Mouse (Mus musculus) cerebellum, postnatal 10 days (tissue): ENCODE measurements at regions not wholly inside any gene's neighbourhood (a gene's known extent, or its start where the extent isn't known, plus 50 kb on each side); places are given as distances from the start of the nearest gene placed in this dataset.
A peak's percentile ranks its signal among the peaks of the same experiment; 100 is the strongest.

ENCODE experiments used
- DNase-seq, 2 experiments: peaks; one replicate each; pipeline ENCODE4 v3.0.0; 2021; ENCODE audit warnings: mixed read lengths in 2 of 2

- no peak for DNase-seq
Observed at GRCm38 (mm10) chr9:46938628-46939027, 59.9 kb upstream of the Gm4791 start.

GRCm38 (mm10) chr9:46925641-46926040 is 72.9 kb upstream of the Gm4791 start:
- DNase-seq = no peak

- DNase-seq = no peak
Observed at GRCm38 (mm10) chr9:46920081-46920480, 78.5 kb upstream of the Gm4791 start.

- DNase-seq = peak in 1 of 2 experiments; percentile 18
Observed at GRCm38 (mm10) chr9:46913238-46913637, 85.3 kb upstream of the Gm4791 start.

GRCm38 (mm10) chr9:46909412-46910013 is 89.0 kb upstream of the Gm4791 start:
- DNase-seq = peak; percentile 30 to 44

DNA sequence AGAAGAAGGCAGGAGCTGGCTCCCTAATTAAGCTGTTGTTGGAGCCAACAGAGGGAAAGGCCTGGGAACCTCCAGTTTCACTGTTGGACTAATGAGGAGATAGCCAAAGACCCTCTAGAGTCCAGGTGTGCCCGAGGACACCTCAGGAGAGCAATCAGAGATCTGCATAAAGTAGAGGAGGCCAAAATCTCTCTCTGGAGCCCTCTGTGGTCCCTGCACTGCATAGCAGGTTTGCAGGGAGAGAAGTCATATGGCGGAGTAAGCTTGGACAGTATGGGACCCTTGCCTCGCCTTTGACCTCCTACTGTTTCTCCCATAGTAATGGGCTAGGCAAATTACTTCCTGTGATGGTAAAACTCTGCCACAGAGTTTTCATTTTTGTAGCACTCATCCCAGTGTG is 93.5 kb upstream of the Gm4791 start:
- DNase-seq = no peak

DNA sequence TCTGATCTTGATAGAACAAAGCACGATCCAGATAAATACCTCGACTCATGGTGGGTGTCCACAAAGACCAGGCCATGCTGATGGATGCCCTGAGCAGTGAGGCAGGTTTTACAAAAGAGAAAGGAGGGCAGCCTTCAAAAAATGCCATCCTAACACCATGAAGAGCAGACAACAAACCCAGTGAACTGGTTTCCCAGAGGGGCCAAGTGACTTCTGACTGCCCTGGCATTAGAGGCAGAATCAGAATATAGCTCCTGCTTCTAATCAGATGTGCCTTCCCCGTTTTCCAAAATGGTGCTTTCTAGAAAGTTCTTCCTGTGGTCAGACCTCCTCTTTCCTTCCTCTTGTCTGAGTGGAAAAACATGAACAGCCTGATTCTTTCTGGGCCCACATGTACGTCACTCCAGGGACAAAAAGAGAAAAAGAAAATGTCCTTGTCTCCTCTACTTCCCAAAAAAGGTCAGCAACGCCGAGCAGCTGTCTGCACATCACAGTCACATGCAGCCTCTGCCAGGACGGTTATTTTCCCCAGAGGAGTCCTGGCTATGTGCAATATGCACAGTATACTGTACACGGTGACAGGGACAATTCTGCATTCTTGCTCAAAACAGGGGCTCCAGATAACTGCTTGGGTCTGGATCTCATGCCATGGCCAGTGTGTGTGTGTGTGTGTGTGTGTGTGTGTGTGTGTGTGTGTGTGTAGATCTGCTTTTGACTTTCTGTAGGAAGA is 94.9 kb upstream of the Gm4791 start:
- DNase-seq = no peak

DNA sequence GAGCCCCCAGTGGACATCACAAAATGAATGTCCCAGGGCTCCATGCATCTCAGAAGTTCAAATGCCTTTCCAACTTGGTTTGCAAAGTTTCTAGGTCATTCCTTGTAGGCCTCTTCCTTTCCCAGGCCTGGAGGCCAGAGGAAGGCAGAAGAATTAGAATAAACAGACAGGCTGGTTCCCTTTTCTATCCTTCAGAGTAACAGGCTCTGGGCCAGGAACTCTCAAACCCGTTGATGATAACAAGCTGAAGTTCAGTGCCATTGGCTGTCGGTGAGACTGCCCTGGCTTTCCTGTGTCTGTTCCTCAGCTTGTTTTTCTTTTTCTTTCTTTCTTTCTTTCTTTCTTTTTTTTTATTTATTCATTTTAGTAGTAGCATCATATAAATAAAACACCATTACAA is 99.3 kb upstream of the Gm4791 start:
- DNase-seq = no peak

DNA sequence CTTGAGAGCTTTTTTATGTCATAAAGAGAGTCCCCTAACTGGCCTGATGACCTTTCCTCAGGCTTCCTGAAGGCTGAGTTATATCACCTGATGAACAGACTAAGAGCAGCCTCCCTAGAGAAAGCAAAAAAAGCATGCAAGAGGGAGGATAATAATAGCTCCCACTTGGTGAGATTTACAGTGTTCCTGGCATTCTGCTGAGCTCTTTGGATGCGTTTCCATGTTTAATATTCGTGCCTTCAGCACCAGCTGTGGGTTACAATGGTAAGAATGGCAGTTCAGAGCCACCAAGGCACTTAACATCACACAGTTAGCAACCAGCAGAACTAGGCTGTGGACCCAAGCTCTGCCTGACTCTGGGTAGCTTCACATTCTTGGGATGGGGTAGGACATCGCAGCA is 100.4 kb upstream of the Gm4791 start:
- no peak for DNase-seq

DNA sequence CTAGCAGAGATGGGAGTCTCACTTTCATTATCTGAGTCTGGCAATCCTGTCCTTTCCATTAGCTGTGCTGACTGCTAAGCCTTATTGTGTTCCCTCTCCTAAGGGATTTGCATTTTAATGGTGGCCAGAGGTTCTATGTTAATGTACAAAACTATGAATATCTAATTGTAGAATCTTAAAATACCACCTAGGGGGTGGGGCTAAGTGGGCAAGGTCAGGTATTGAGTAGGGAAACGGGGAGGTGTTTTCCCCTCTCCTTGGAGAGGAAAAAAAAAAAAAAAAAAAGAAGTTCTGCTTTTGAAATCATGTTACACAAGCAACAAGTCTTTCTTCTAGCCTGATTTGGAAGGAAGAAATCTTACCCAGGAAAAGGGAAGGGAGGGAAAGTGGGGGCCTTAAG is 106.7 kb upstream of the Gm4791 start:
- no peak for DNase-seq

DNA sequence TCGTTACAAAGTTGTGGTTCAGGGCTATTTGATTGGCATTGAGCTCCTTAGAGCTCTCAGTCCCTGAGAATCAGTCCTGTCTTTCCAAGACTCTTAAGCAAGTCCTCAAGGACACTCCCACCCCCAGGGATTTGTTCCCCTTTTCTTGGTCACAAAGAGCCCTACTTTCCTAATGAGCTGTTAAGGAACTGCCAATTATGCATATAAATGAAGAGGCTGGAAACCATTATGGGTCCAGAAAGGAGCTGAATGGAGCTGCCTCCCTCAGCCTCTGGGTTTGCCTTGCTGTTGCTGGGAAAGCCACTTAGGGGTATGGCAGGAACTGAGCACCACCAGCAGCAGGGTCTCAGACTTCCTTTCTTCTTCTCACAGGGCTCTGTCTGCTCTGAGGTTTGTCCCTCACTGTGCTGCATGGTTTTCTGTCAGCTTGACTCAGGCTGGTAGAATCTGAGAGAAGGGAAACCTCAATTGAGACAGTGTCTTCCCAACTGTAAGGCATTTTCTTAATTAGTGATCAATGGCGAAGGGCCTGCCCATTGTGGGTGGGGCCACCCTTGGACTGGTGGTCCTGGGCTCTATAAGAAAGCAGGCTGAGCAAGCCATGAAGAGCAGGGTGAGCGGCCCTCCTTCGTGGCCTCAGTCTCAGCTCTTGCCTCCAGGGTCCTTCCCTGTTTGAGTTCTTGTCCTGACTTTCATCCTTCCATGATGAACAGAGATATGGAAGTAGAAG is 108.4 kb upstream of the Gm4791 start:
- DNase-seq = no peak

DNA sequence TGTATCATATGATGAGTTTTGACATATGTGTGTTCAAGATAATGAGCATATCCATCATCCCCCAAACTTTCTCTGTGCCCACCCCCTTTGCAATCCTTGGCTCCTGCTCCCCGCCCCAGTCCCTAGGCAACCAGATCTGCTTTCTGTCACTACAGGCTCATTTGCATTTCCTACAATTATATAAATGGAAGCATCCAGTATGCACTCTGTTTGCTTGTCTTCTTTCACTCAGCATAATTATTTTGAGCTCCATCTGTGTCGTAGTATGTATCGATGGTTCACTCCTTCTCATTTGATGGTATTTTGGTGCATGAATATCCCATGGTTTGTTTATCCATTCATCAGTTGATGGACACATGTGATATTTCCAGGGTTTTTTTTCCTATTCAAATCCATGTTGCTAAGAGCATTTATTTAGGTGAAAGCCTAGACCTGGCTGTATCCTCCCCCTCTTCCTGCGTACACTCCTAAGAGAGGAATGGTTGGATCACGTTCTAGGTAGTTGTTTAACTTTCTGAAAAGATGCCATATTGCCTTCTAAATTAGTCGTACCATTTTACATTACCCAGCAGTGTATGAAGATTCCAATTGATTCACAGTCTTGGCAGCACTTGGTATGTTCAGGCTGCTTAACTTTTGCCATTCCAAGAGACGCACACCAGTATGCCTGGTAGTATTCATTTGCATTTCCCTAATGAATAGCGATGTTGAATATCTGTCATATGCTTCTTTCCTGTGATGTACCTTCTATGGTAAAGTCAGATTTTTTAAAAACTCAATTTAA is 127.1 kb upstream of the Gm4791 start:
- DNase-seq = no peak

DNA sequence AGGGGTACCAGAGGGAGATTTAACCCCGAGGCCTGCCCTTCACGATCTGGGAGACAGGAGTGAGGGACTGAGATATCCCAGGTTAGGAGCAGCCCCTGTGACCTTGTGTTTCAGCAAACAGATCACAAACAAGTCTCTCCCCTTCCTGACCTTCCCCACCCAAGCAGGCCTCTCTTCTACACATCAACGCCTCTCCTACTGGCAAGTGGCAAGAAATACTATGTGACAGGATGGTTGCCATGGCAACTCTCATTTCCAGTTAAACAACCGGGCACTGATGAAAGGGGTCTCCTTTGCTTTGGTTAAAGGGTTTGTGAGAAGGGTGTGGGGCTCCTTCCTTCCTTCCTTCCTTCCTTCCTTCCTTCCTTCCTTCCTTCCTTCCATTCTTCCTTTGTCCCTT is 134.6 kb upstream of the Gm4791 start:
- no peak for DNase-seq

DNA sequence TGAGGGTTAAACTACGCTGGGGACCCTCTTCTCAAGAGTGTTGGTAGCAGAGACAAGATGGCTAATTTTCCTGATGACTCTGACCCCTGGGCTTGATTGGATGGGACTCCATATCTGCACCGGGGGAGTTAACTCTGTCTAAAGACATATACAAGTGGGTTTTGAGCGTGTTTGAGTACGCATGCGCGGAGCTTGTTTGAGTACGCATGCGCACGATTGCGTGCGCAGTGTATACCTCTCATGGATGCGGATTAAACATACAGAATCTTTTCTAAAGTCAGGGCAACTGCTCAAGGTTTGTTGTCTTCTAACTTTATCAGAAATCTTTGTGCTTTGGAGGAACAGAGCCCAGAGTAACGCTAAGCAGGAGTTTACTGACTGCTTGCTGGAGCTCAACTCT is 146.8 kb upstream of the Gm4791 start:
- no peak for DNase-seq

- no peak for DNase-seq
Observed at GRCm38 (mm10) chr9:46851336-46851735, 147.2 kb upstream of the Gm4791 start.

GRCm38 (mm10) chr9:46845276-46845675 is 153.3 kb upstream of the Gm4791 start:
- DNase-seq = peak; percentile 83 to 85

DNA sequence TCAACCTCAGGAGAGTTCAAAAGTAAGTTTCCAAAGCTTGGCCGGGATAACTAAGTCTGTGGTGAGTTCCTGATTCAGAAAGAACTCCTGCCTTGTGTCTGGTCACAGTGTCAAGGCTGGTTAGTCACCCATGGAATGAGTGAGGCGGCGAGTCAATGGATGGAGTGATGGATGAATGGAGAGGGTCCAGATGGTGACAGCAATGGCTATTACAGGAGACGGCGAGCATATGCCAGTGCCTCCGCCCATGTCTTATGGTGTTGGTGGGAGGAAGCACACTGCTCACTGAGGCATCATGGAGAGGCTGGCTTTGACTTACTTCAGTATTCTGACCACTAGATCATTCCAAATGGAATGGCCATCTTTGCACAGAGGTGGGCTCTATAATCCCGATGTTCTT is 154.8 kb upstream of the Gm4791 start:
- DNase-seq = peak; percentile 45 to 57

- DNase-seq = peak; percentile 70 to 73
Observed at GRCm38 (mm10) chr9:46841571-46841970, 157.0 kb upstream of the Gm4791 start.

- peak; percentile 31 to 43 for DNase-seq
Observed at GRCm38 (mm10) chr9:46835261-46835660, 163.3 kb upstream of the Gm4791 start.

DNA sequence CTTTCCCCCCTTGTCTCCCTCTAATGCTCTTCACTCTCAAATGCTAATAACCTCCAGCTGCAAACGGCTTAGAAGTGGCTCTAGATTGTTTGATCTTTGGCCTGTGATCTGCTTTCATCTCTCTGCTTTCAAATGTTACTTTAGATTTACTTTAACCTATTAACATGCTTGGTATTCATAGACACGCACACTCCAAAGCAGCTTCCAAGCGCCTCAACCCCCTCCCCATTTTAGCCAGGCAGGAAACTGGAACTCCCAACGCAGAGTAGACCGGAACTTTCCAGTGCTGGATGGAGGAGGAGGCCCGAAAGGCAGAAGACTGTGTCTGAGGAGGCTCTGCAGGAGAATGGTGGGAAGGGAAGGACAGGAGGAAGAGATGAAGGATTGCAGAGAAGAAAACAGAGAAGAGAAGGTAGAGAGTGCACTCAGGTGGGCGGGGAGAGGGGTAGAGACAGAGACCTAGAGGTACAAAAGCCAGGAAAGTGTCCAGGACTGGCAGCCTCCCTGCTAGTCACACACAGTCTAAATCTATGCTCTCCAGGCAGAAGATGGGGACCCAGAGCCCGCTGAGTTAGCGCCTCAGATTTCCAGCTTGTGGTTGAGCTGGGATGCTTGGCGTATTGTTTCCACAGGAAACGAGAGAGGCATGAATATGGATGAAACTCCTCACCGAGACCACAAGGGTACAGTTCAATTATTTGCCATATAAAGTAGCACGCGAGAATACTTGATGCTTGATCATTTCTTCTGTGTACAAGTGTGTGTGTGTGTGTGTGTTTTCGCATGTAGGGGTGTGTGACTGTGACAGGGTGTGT is 167.6 kb upstream of the Gm4791 start:
- DNase-seq = no peak

GRCm38 (mm10) chr9:46830316-46830715 is 168.2 kb upstream of the Gm4791 start:
- no peak for DNase-seq

DNA sequence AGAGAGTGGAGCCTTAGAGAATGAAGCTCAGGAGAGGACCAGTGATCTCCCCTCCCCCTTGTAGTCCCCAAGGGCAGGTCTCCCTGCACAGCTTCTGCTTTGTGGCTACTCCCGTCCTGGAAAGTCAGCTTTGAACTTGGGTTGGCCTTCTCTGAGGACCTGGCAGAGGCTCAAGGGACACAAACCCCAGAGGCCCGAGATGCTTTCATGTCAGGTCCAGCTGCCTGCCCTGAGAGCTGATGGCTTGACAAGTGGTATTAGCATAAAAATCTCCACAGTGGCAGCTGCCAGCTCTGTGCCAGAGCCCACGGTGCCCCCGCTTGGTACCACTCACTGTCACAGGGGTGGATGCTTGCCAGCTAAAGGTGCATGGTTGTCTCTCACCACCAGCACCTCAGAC is 173.8 kb upstream of the Gm4791 start:
- peak in 1 of 2 experiments; percentile 30 for DNase-seq
